Mouse (Mus musculus): ENCODE data around the gene Apcs. TPM values are rescaled to one million over a fixed set of nuclear protein-coding genes. Genes with fewer than 3 reads are reported as not detected.

Apcs gene
- polyA plus RNA-seq (2016; fragmentation: Nextera tagmentation; extraction: Ambion mirVana), result not detected in 2 replicates

GRCm38 (mm10) chr1:172894777-172895357 lies at the start of gene Apcs:
Gene Apcs, minus strand, starts transcription at chr1:172895041.
- H3K4me1 ChIP-seq (replicated peaks), result no peaks in the 10 kb centered on the region
- H3K4me3 ChIP-seq (replicated peaks), result no peak within 1 kb of the TSS
- H3K4me2 ChIP-seq, result no peak within 1 kb of the TSS
- H3K9ac ChIP-seq (replicated peaks), result no peak within 1 kb of the TSS
- H3K27ac ChIP-seq, result no peak within 1 kb of the TSS
- 71% methylated on average over 2 of the region's 2 CpGs for WGBS
- no peaks in the 10 kb centered on the region for H3K27me3 ChIP-seq
- ATAC-seq (ENCODE audit: insufficient number of reproducible peaks, insufficient read depth, low FRiP score, low TSS enrichment, low read depth), result no peak
- no peaks in the 10 kb centered on the region for H3K9me3 ChIP-seq
- no peaks in the 10 kb centered on the region for H3K36me3 ChIP-seq

DNA sequence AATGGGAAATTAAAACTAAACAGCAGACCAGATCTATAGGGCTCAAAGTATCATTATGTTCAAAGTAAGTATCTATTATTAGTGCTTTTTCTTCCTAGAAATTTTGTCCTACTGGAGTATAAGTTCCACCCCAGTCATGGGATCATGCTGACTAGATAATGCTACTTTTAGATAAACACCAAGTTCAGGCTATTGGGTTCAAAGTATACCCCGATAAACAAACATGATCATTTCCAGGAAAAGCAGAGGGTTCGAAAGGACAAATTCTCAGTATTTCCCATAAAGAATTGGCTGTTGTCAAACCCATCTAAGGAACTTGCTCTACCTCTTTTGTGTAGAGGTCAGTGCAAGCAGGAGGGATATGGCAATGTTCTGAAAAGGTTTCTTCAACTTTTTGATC lies 37.4 kb upstream of the Apcs start:
- Histone ChIP-seq H3K27ac (no peak overlapping the region), H3K4me2 (no peak overlapping the region), H3K4me1 (replicated peaks) (no peaks in the 10 kb centered on the region), H3K36me3 (no peaks in the 10 kb centered on the region), H3K4me3 (replicated peaks) (no peak overlapping the region), H3K27me3 (no peaks in the 10 kb centered on the region), H3K9me3 (no peaks in the 10 kb centered on the region), H3K9ac (replicated peaks) (no peak overlapping the region)
- WGBS, result 88% methylated on average over 2 of the region's 2 CpGs
- ATAC-seq (ENCODE audit: insufficient number of reproducible peaks, insufficient read depth, low FRiP score, low TSS enrichment, low read depth), result no peak

GRCm38 (mm10) chr1:172918450-172918849 lies 23.6 kb upstream of the Apcs start:
- no peaks in the 10 kb centered on the region for H3K9me3 ChIP-seq
- H3K4me3 ChIP-seq (replicated peaks), result no peak overlapping the region
- ATAC-seq (ENCODE audit: insufficient number of reproducible peaks, insufficient read depth, low FRiP score, low TSS enrichment, low read depth), result no peak
- no peaks in the 10 kb centered on the region for H3K27me3 ChIP-seq
- no peak overlapping the region for H3K9ac ChIP-seq (replicated peaks)
- no peaks in the 10 kb centered on the region for H3K4me1 ChIP-seq (replicated peaks)
- 74% methylated on average over 2 of the region's 2 CpGs for WGBS
- H3K27ac ChIP-seq, result no peak overlapping the region
- no peak overlapping the region for H3K4me2 ChIP-seq
- no peaks in the 10 kb centered on the region for H3K36me3 ChIP-seq

GRCm38 (mm10) chr1:172917115-172917514 lies 22.3 kb upstream of the Apcs start:
- H3K9ac ChIP-seq (replicated peaks), result no peak overlapping the region
- H3K36me3 ChIP-seq, result no peaks in the 10 kb centered on the region
- H3K27me3 ChIP-seq, result no peaks in the 10 kb centered on the region
- 91% methylated on average over 1 of the region's 1 CpGs for WGBS
- no peak overlapping the region for H3K4me3 ChIP-seq (replicated peaks)
- no peaks in the 10 kb centered on the region for H3K9me3 ChIP-seq
- no peaks in the 10 kb centered on the region for H3K4me1 ChIP-seq (replicated peaks)
- H3K4me2 ChIP-seq, result no peak overlapping the region
- H3K27ac ChIP-seq, result no peak overlapping the region
- no peak for ATAC-seq (ENCODE audit: insufficient number of reproducible peaks, insufficient read depth, low FRiP score, low TSS enrichment, low read depth)

DNA sequence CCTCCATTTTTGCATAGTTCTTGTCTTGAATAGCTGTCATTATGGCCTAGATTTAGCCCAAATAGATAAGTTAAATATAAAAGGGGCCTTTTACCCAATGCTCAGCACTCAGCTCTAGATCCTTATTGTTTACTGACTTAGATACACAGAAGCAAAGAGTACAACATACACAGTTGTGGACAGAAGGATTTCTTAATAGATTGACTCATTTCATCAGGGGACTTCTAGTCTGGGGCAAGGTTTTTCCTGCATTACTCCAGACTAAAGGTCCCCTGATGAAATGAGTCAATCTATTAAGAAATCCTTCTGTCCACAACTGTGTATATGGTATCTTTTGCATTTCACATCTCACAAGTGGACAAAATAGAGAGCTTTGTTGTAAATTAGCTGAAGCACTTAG lies 8.5 kb upstream of the Apcs start:
- Histone ChIP-seq H3K36me3 (no peaks in the 10 kb centered on the region), H3K4me3 (replicated peaks) (no peak overlapping the region), H3K9ac (replicated peaks) (no peak overlapping the region), H3K27ac (no peak overlapping the region), H3K9me3 (no peaks in the 10 kb centered on the region), H3K4me2 (no peak overlapping the region), H3K4me1 (replicated peaks) (no peaks in the 10 kb centered on the region), H3K27me3 (no peaks in the 10 kb centered on the region)
- no peak for ATAC-seq (ENCODE audit: insufficient number of reproducible peaks, insufficient read depth, low FRiP score, low TSS enrichment, low read depth)

GRCm38 (mm10) chr1:172895435-172895834 lies 594 bp upstream of the Apcs start:
- Histone ChIP-seq H3K9ac (replicated peaks) (no peak overlapping the region), H3K4me3 (replicated peaks) (no peak overlapping the region), H3K4me1 (replicated peaks) (no peaks in the 10 kb centered on the region), H3K4me2 (no peak overlapping the region), H3K27ac (no peak overlapping the region), H3K27me3 (no peaks in the 10 kb centered on the region), H3K36me3 (no peaks in the 10 kb centered on the region), H3K9me3 (no peaks in the 10 kb centered on the region)
- no peak for ATAC-seq (ENCODE audit: insufficient number of reproducible peaks, insufficient read depth, low FRiP score, low TSS enrichment, low read depth)
- 83% methylated on average over 2 of the region's 2 CpGs for WGBS

- Histone ChIP-seq H3K27me3 (no peaks in the 10 kb centered on the region), H3K4me2 (no peak overlapping the region), H3K4me1 (replicated peaks) (no peaks in the 10 kb centered on the region), H3K9me3 (no peaks in the 10 kb centered on the region), H3K27ac (no peak overlapping the region), H3K4me3 (replicated peaks) (no peak overlapping the region), H3K36me3 (no peaks in the 10 kb centered on the region), H3K9ac (replicated peaks) (no peak overlapping the region)
- no peak for ATAC-seq (ENCODE audit: insufficient number of reproducible peaks, insufficient read depth, low FRiP score, low TSS enrichment, low read depth)
- WGBS, result 75% methylated on average over 1 of the region's 1 CpGs
These were observed 18.2 kb downstream of the Apcs start for GRCm38 (mm10) chr1:172876675-172877074.

DNA sequence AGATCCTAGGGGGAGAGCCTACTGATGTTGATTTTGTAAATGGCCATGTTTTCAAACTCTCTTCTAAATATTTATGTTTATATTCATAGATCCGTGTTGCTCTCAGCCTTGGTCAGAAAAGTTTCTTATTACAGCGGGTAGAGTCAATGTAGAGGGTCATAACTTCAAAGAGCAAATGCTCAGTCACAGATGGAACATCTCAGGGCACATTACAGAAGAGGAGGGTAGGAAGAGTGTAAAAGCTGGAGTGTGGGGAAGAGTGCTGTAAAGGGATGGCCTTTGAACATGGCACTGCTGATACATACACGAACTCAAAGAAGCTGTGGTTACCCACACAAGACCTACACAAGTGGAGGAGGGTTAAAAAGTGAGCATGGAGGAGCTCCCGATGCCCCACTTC lies 19.6 kb downstream of the Apcs start:
- 85% methylated on average over 4 of the region's 4 CpGs for WGBS
- no peak for ATAC-seq (ENCODE audit: insufficient number of reproducible peaks, insufficient read depth, low FRiP score, low TSS enrichment, low read depth)
- Histone ChIP-seq H3K9ac (replicated peaks) (no peak overlapping the region), H3K36me3 (no peaks in the 10 kb centered on the region), H3K9me3 (no peaks in the 10 kb centered on the region), H3K4me1 (replicated peaks) (no peaks in the 10 kb centered on the region), H3K27me3 (no peaks in the 10 kb centered on the region), H3K27ac (no peak overlapping the region), H3K4me3 (replicated peaks) (no peak overlapping the region), H3K4me2 (no peak overlapping the region)

GRCm38 (mm10) chr1:172848171-172848570 lies 46.7 kb downstream of the Apcs start:
- no peak overlapping the region for H3K27ac ChIP-seq
- 91% methylated on average over 2 of the region's 2 CpGs for WGBS
- H3K4me2 ChIP-seq, result no peak overlapping the region
- no peak overlapping the region for H3K9ac ChIP-seq (replicated peaks)
- H3K27me3 ChIP-seq, result no peaks in the 10 kb centered on the region
- H3K9me3 ChIP-seq, result no peaks in the 10 kb centered on the region
- no peak for ATAC-seq (ENCODE audit: insufficient number of reproducible peaks, insufficient read depth, low FRiP score, low TSS enrichment, low read depth)
- no peaks in the 10 kb centered on the region for H3K4me1 ChIP-seq (replicated peaks)
- H3K36me3 ChIP-seq, result no peaks in the 10 kb centered on the region
- H3K4me3 ChIP-seq (replicated peaks), result no peak overlapping the region

- Histone ChIP-seq H3K27me3 (no peaks in the 10 kb centered on the region), H3K9ac (replicated peaks) (no peak overlapping the region), H3K9me3 (no peaks in the 10 kb centered on the region), H3K36me3 (no peaks in the 10 kb centered on the region), H3K4me2 (no peak overlapping the region), H3K4me1 (replicated peaks) (no peaks in the 10 kb centered on the region), H3K27ac (no peak overlapping the region), H3K4me3 (replicated peaks) (no peak overlapping the region)
- no peak for ATAC-seq (ENCODE audit: insufficient number of reproducible peaks, insufficient read depth, low FRiP score, low TSS enrichment, low read depth)
- 77% methylated on average over 2 of the region's 2 CpGs for WGBS
These were observed 47.6 kb downstream of the Apcs start for GRCm38 (mm10) chr1:172847044-172847761.

All from limb, embryonic 12.5 days (tissue).